Mouse (Mus musculus) embryo, embryonic 10.5 days (tissue): Measurements from ENCODE around the gene Unc119b.
"Not testable (repeated sequence)": the region's sequence is repeated elsewhere in the genome, so short reads cannot be mapped to it uniquely, and the experiment has no call there.

Experiments
- DNase-seq: peaks from one replicate; pipeline ENCODE4 v3.0.0-alpha.2; 2015; ENCODE audit warnings: low spot score

Unc119b gene

GRCm38 (mm10) chr5:115158040-115158983, 23.5 kb upstream of the Unc119b start, which contains the start of gene Mlec:
Gene Mlec (minus strand): TSS chr5:115158179.
- DNase-seq: peak; percentile 99

DNA sequence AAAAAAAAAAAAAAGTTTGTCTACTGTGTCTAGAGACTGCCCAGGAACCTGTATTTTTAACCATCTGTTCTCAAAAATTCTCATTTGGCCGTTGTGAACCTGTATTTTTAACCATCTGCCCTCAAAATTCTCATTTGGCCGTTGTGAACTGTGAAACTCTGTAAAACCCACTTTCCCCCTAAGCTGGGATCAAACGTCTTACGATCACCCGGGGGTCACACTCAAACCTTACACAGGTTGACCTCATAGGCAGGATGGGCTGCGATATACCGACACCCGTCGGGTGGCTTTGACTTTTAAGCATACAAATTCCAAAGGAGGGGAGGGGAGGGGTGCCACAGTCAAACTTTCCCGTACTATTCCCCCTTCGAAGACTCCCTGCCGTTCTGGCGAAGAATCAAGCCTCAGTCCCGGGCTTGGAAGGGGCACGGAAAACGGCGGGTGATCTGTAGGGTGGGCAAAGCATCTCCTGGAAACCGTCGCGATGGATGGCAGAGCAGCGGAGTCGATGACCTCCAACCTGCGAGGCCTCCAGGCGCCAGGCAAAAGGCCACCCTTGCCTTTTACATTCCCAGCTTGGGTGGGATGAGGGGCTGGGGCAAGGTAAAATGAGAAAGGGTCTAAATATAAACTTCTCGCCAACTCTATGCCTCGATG, 22.3 kb upstream of the Unc119b start:
- DNase-seq: peak; percentile 60

- DNase-seq: no peak
Measured at GRCm38 (mm10) chr5:115156401-115156800, 21.6 kb upstream of the Unc119b start.

DNA sequence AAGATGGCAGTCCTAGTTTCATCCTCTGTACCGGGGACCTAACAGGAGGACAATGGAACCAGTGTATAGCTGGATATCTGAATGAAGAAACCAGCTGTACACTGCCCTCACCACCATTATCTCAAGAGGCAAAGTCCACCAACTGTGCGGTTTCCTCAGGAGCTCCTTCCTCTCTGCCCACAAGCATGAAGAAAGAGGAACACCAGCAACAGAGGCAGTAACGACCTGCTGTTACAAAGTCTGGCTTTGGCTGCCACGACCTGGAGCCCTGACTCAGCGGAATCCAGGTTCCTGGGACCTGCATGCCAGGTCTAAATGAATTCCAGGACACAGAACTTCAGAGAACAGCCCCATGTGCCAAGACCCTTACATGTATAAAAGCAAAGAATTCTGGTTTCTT, 21.1 kb upstream of the Unc119b start:
- DNase-seq: no peak

GRCm38 (mm10) chr5:115155156-115155631, 20.4 kb upstream of the Unc119b start:
- DNase-seq: no peak

- no peak for DNase-seq
Measured at GRCm38 (mm10) chr5:115152132-115152956, 17.6 kb upstream of the Unc119b start.

DNA sequence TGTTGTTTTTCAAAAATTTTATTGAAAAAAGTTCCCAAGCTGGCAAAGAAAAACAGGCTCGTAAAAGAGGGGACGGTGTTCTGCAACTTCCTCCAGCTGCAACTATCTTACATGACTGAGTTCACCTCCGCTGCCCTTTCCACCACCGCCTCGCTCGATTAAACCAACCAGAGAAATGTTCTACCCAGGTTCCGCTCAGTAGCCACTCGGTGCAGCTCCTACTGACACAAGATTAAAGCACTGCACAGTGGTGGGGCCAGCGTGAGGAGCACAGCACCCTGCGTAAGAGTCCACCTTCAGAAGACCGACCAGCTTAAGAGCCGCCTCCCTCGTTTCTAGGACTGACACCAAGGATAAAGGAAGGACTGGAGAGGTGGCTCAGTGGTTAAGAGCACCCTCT, 16.7 kb upstream of the Unc119b start:
- no peak for DNase-seq

- DNase-seq: no peak
Measured at GRCm38 (mm10) chr5:115150991-115151390, 16.2 kb upstream of the Unc119b start.

DNA sequence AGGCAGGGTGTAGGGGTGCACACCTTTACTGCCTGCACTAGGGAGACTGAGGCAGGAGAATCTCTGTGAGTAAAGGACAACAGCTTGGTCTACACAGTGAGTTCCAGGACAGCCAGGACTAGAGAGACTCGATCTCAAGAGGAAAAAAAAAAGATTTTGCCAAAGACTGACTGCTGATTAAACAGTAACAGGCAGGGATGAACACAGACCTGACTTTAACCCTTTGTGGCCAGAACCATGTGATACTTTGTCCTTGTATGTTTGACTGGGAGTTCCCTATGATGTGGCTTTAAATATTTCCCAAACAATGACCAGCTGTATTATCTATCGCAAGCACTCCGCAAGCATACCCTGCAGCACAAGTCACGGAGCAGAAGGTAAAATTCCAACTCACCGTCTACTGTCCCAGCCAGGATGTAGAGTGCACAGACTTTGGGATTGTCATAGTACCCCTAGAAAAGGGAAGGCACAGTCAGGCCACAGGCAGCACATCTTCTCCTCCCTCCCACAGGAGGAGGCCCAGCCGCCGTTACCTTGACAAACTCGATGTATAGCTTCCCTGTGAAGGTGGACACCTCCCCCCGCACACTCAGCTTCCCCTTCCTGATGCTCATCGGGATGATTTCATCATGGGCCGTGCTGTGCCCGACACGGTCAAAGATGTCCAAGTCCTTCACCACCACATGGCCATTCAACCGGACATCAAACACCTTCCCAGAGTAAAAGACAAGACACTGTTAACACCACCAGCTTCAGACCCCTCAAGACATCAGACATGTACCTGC, 15.1 kb upstream of the Unc119b start:
- DNase-seq: no peak

DNA sequence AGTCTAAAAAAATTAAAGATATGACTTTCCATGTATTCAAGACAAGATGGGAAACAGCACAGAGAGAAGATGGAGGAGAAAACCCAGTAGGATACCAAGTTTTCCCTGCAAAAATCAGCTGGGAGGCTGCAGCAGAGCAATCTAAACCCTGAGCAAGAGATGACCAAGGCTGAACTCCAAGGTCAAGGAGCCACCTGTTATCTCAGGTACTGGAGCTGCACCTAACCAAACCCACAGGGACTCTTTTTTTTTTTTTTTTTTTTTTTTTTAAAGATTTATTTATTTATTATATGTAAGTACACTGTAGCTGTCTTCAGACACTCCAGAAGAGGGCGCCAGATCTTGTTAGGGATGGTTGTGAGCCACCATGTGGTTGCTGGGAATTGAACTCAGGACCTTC, 14.1 kb upstream of the Unc119b start:
- not testable (repeated sequence) for DNase-seq

DNA sequence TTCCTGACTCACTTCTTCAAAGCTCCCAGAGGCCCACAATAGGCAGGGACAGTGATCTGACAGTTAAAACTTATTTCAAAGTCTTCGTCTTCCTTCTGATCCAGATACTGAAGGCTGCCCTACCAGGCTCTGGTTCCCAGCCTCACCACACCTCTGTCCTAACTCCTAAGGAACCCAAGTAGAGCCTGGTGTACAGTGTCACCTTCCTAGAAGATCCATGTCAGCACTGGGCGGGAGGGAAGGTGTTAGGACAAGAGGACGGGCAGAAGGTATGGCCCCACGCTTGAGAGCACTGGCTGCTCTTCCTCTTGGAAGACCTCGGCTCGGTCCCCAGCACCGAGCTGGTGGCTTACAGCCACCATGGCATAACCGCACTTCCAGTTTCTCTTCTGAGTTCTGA, 13.6 kb upstream of the Unc119b start:
- no peak for DNase-seq

GRCm38 (mm10) chr5:115147388-115147787, 12.6 kb upstream of the Unc119b start:
- DNase-seq: no peak

DNA sequence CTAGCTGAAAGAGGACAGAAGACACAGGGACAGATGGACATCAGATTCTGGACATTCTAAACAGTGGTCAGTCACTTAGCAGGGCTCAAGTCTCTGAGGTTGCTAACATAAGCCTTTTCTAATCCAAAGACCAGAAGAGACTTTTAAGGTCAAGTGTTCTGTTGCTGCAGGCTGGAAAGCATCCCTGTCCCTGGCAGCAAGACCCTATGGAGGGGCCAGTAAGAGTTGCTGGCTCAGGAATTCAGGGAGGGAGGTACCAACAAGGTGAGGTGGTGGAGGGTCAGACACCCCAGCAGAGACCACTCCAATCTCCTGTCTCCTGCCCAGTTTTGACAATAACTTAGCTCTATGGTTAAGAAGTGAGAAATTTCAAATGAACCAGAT, 12.0 kb upstream of the Unc119b start:
- no peak for DNase-seq

- no peak for DNase-seq
Measured at GRCm38 (mm10) chr5:115145976-115146746, 11.4 kb upstream of the Unc119b start.

GRCm38 (mm10) chr5:115145253-115145968, 10.6 kb upstream of the Unc119b start:
- DNase-seq: no peak

- no peak for DNase-seq
Measured at GRCm38 (mm10) chr5:115144471-115144870, 9.7 kb upstream of the Unc119b start.

DNA sequence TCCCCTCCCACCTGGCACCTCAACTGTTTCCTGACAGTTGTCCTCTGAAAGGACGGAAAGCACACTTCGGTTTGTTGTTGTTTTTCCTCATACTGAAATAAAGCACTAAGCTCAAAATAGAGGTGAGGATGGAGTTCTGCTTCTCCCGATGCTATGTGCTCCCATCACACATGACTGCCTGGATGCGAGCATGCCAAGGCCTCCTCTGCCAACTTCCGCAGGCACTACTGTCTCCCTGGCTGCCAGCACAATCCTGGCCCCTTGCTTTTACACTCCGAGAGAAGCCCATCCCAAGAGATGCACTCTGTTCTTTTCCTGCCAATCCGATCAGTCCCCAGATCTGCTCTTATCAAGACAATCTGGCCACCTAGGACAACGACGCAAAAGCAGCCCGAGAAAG, 8.8 kb upstream of the Unc119b start:
- no peak for DNase-seq

DNA sequence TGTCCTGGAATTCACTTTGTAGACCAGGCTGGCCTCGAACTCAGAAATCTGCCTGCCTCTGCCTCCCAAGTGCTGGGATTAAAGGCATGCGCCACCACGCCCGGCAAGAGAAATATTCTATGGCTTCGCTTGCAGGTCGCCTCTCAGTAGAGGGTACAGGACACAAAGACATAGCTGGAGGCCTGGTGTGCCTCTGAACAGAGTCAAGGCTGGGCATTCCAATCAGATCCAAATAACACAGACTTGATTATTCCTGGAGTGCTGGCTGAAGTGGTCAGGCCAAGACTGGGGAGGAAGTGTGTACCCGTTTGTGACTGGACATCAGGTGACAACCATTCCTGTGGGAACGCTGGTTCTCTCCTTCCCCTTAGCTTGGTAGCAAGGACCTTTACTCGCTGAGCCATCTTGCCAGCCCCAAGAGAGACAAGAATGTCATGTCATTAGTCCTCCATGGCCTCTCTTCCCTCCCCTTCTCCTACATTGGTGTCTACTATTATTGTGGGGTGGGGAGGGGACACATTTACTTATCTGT, 7.5 kb upstream of the Unc119b start:
- no peak for DNase-seq

GRCm38 (mm10) chr5:115140726-115141125, 6.0 kb upstream of the Unc119b start:
- no peak for DNase-seq

DNA sequence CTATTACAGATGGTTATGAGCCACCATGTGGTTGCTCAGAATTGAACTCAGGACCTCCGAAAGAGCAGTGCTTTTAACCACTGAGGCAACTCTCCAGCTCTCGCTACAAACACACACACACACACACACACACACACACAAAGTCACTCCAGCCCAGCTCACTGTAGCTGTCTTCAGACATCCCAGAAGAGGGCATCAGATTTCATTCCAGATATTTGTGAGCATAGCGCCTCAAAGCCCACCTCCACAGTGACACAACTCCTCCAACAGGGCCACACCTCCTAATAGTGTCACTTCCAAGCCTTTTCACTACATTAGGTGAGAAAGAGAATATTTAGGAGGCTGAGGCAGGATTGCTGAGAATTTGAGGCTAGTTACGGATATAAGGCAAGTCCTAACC, 4.3 kb upstream of the Unc119b start:
- no peak for DNase-seq
